Comparison of ENCODE assay signal across 13 mouse cellular contexts in genomic region chr5:114407269-114407668, GRCm38 (mm10). TPM values are rescaled to one million over a fixed set of nuclear protein-coding genes. Genes with fewer than 3 reads are reported as not detected.
DNase-seq lines count a peak whose midpoint lies in the region; ATAC-seq lines count a peak whose summit lies in the region.
"Had no signal": no experiment of that assay in that cellular context is flagged by ENCODE, and none has a peak within 500 bp of the region (broad histone marks: within the 10 kb centered on the region; RNA-seq: fewer than 3 reads in every experiment).

No protein-coding gene starts in this region.

- no peak for ATAC-seq in activated CD4-positive, CD25-positive, alpha-beta regulatory T cell, adult 4 months
- ATAC-seq: CD4-positive, CD25-positive, alpha-beta regulatory T cell, adult 4 months; liver, embryonic 12.5 days had no signal

- intact Hi-C loops in gastrocnemius, postnatal 14 days (cut with DNase I; ENCODE audit: low total_unique reads): no loop called here

- DNase-seq in gastrocnemius, adult 18-20 months (ENCODE audit: low spot score): peak; percentile 18
- no peak for DNase-seq in gastrocnemius, postnatal 14 days
- DNase-seq in Muller cell, postnatal 12 days (ENCODE audit: inconsistent ontology term): peak; percentile 57
- peak; percentile 77 for DNase-seq in brain, adult 2 months (ENCODE audit: low read depth, low spot score)
- peak; percentile 66 to 70 for DNase-seq in cerebellum, postnatal 10 days
- no peak for DNase-seq in retina, embryonic 14.5 days (ENCODE audit: low spot score)
- DNase-seq in heart, postnatal 4 days: no peak
- DNase-seq: heart, adult 18-20 months; kidney, adult 11 months; thymus, postnatal 25 days had no signal

RNA-seq across cellular contexts. Expression of gene Ube3b, which starts 26.9 kb away (rescaled TPM):
- 100 to 1,000 TPM; 108 to 115 TPM for total RNA-seq in gastrocnemius, adult 18-20 months (2021)
- total RNA-seq in gastrocnemius, postnatal 14 days (2021): 10 to 100 TPM; 64.7 to 67.5 TPM
- 10 to 100 TPM; 20.5 to 28.7 TPM for polyA plus RNA-seq in activated CD4-positive, CD25-positive, alpha-beta regulatory T cell, adult 4 months (2017; shearing (Covaris generic))
- 10 to 100 TPM; 74.3 to 76.3 TPM for total RNA-seq in heart, postnatal 4 days (2021)

RNA-seq across cellular contexts. Expression of gene Kctd10, which starts 27.0 kb away (rescaled TPM):
- total RNA-seq in gastrocnemius, adult 18-20 months (2021): 10 to 100 TPM; 15.2 to 21.4 TPM
- total RNA-seq in gastrocnemius, postnatal 14 days (2021): 10 to 100 TPM; 24.2 to 25.0 TPM
- polyA plus RNA-seq in activated CD4-positive, CD25-positive, alpha-beta regulatory T cell, adult 4 months (2017; shearing (Covaris generic)): 10 to 100 TPM; 54.7 to 70.7 TPM
- total RNA-seq in heart, postnatal 4 days (2021): 10 to 100 TPM; 76.1 to 80.1 TPM

RNA-seq across cellular contexts. Expression of gene Mmab, which starts 36.6 kb away (rescaled TPM):
- 10 to 100 TPM; 19.2 to 19.4 TPM for total RNA-seq in gastrocnemius, adult 18-20 months (2021)
- 10 to 100 TPM in 1 of 2 experiments, 1 to 10 TPM in 1; 9.9 to 11.4 TPM for total RNA-seq in gastrocnemius, postnatal 14 days (2021)
- 1 to 10 TPM; 4.0 to 5.3 TPM for polyA plus RNA-seq in activated CD4-positive, CD25-positive, alpha-beta regulatory T cell, adult 4 months (2017; shearing (Covaris generic))
- total RNA-seq in heart, postnatal 4 days (2021): 10 to 100 TPM; 12.8 to 12.9 TPM

RNA-seq across cellular contexts. Expression of gene Mvk, which starts 36.8 kb away (rescaled TPM):
- 1 to 10 TPM; 8.4 to 9.4 TPM for total RNA-seq in gastrocnemius, adult 18-20 months (2021)
- total RNA-seq in gastrocnemius, postnatal 14 days (2021): 10 to 100 TPM in 1 of 2 experiments, 1 to 10 TPM in 1; 9.1 to 13.8 TPM
- 10 to 100 TPM; 14.7 to 18.0 TPM for polyA plus RNA-seq in activated CD4-positive, CD25-positive, alpha-beta regulatory T cell, adult 4 months (2017; shearing (Covaris generic))
- 10 to 100 TPM; 14.8 to 18.2 TPM for total RNA-seq in heart, postnatal 4 days (2021)

Comparison
In these comparisons a context has a peak if more than half of its experiments do, and no peak if none do; other contexts are left out.
1. DNase-seq: peak in gastrocnemius, adult 18-20 months (single experiment), Muller cell, postnatal 12 days (single experiment), brain, adult 2 months (single experiment) and cerebellum, postnatal 10 days (2 of 2); none in gastrocnemius, postnatal 14 days (single experiment), retina, embryonic 14.5 days (single experiment) and heart, postnatal 4 days (single experiment).